ENCODE assay signal across 30 mouse cellular contexts in genomic region chr4:124349610-124350295, GRCm38 (mm10).
DNase-seq lines count a peak whose midpoint lies in the region; ATAC-seq and TF ChIP-seq lines count a peak whose summit lies in the region.
"Had no signal": no experiment of that assay in that cellular context is flagged by ENCODE, and none has a peak within 500 bp of the region (broad histone marks: within the 10 kb centered on the region; RNA-seq: fewer than 3 reads in every experiment).

No protein-coding gene starts in this region.

- H3K36me3 ChIP-seq in kidney, embryonic 16.5 days (ENCODE audit: insufficient read depth, low read length), result no peaks in the 10 kb centered on the region
- H3K36me3 ChIP-seq in ES-Bruce4 (ENCODE audit: control insufficient read depth, insufficient read depth, low read length, poor library complexity, severe bottlenecking), result peaks cover 14% of the 10 kb centered on the region
- H3K36me3 ChIP-seq in forebrain, postnatal 0 days (ENCODE audit: insufficient read depth), result no peaks in the 10 kb centered on the region
- H3K36me3 ChIP-seq: heart, embryonic 15.5 days; limb, embryonic 10.5 days; limb, embryonic 15.5 days; liver, embryonic 13.5 days; midbrain, embryonic 12.5 days; neural tube, embryonic 12.5 days had no signal

- 0 out of 2 replicates have a peak, but pooled peaks cover 4% of the 10 kb centered on the region for H3K27me3 ChIP-seq in kidney, embryonic 16.5 days (ENCODE audit: insufficient read depth, low read length)
- H3K27me3 ChIP-seq in ES-Bruce4 (ENCODE audit: control insufficient read depth, insufficient read depth, low read length, poor library complexity, severe bottlenecking), result no peaks in the 10 kb centered on the region
- H3K27me3 ChIP-seq in forebrain, postnatal 0 days (ENCODE audit: insufficient read depth, low read length), result no peaks in the 10 kb centered on the region
- H3K27me3 ChIP-seq: limb, embryonic 15.5 days; liver, embryonic 13.5 days; megakaryocyte, embryonic 14.5 days; neural tube, embryonic 12.5 days had no signal

- no peak overlapping the region for H3K4me2 ChIP-seq in kidney, embryonic 16.5 days (replicated peaks; ENCODE audit: low read depth, low read length)
- no peak overlapping the region for H3K4me2 ChIP-seq in forebrain, postnatal 0 days (ENCODE audit: low read depth)
- H3K4me2 ChIP-seq: heart, embryonic 15.5 days; limb, embryonic 15.5 days; liver, embryonic 13.5 days; midbrain, embryonic 12.5 days; neural tube, embryonic 12.5 days had no signal

- peaks cover 11% of the 10 kb centered on the region; the same call in 1 of the 2 replicates for H3K4me1 ChIP-seq in kidney, embryonic 16.5 days (ENCODE audit: insufficient read depth, low read length)
- peaks cover 22% of the 10 kb centered on the region for H3K4me1 ChIP-seq in ES-Bruce4 (ENCODE audit: control insufficient read depth, insufficient read depth, low read length)
- H3K4me1 ChIP-seq in forebrain, postnatal 0 days (ENCODE audit: insufficient read depth), result no peaks in the 10 kb centered on the region
- H3K4me1 ChIP-seq: heart, embryonic 15.5 days; limb, embryonic 10.5 days; limb, embryonic 15.5 days; liver, embryonic 13.5 days; megakaryocyte, embryonic 14.5 days; neural tube, embryonic 12.5 days had no signal

- WGBS in kidney, embryonic 16.5 days, result 36% methylated on average over 15 of the region's 15 CpGs
- WGBS in forebrain, postnatal 0 days, result 82% methylated on average over 15 of the region's 15 CpGs

- H3K27ac ChIP-seq in kidney, embryonic 16.5 days (ENCODE audit: low read length), result peak overlapping the region; percentile 14; the same call in 1 of the 2 replicates
- 0 out of 2 replicates have a peak overlapping the region, but pooled peaks have one; percentile 12 for H3K27ac ChIP-seq in ES-Bruce4 (ENCODE audit: insufficient read depth, low read length)
- no peak overlapping the region for H3K27ac ChIP-seq in forebrain, postnatal 0 days (ENCODE audit: low read depth, low read length)
- H3K27ac ChIP-seq: gastrocnemius, adult 2 months; heart, embryonic 15.5 days; layer of hippocampus, adult 2 months; limb, embryonic 10.5 days; limb, embryonic 15.5 days; liver, embryonic 13.5 days; midbrain, embryonic 12.5 days; neural tube, embryonic 12.5 days had no signal

- ATAC-seq in kidney, embryonic 16.5 days (ENCODE audit: low FRiP score, low TSS enrichment), result peak; percentile 75; the same call in 1 of the 2 replicates
- ATAC-seq in forebrain, postnatal 0 days, result no peak
- ATAC-seq: activated CD4-positive, CD25-positive, alpha-beta regulatory T cell, adult 4 months; CD4-positive, CD25-positive, alpha-beta regulatory T cell, adult 4 months; forebrain, embryonic 14.5 days; hindbrain, embryonic 16.5 days; lung, postnatal 0 days had no signal

- DNase-seq in cerebellum, postnatal 10 days, result peak; percentile 78 to 82
- no peak for DNase-seq in cerebellum, adult 8-10 months
- no peak for DNase-seq in kidney, postnatal 36 days
- DNase-seq in cerebellum, postnatal 25 days, result peak; percentile 19 to 44
- DNase-seq in forebrain, postnatal 0 days, result no peak
- DNase-seq: adrenal gland, adult 2 months; gastrocnemius, adult 2 months; kidney, postnatal 10 days; liver, embryonic 13.5 days; lung, adult 18-20 months; lung, postnatal 4 days; right cerebral cortex, adult 18-20 months; spleen, adult 18-20 months; thymus, adult 2 months; thymus, postnatal 36 days had no signal

- TF ChIP-seq POLR2A in ES-Bruce4 (IDR thresholded peaks at IDR 0.05; ENCODE audit: insufficient read depth, low read length), result no peak

- no peak for TF ChIP-seq EP300 in ES-Bruce4 (IDR thresholded peaks at IDR 0.05; ENCODE audit: insufficient read depth, low read depth, low read length)

- no peak overlapping the region for H3K9ac ChIP-seq in kidney, embryonic 16.5 days (replicated peaks; ENCODE audit: low read length)
- no peak overlapping the region for H3K9ac ChIP-seq in ES-Bruce4 (ENCODE audit: low read depth, poor library complexity, severe bottlenecking)
- no peak overlapping the region for H3K9ac ChIP-seq in forebrain, postnatal 0 days
- H3K9ac ChIP-seq: heart, embryonic 15.5 days; limb, embryonic 15.5 days; liver, embryonic 13.5 days; midbrain, embryonic 12.5 days; neural tube, embryonic 12.5 days had no signal

- no peak for TF ChIP-seq CTCF in ES-Bruce4 (IDR thresholded peaks at IDR 0.05; ENCODE audit: low read depth, low read length)
- TF ChIP-seq CTCF in forebrain, postnatal 0 days (IDR thresholded peaks at IDR 0.05; ENCODE audit: low read depth), result no peak

- H3K9me3 ChIP-seq in kidney, embryonic 16.5 days (ENCODE audit: low read length), result no peaks in the 10 kb centered on the region
- H3K9me3 ChIP-seq in ES-Bruce4 (replicated peaks; ENCODE audit: control insufficient read depth, insufficient read depth, low read length, poor library complexity, severe bottlenecking), result no peaks in the 10 kb centered on the region
- H3K9me3 ChIP-seq in forebrain, postnatal 0 days (ENCODE audit: low read length), result no peaks in the 10 kb centered on the region
- H3K9me3 ChIP-seq: heart, embryonic 15.5 days; limb, embryonic 10.5 days; limb, embryonic 15.5 days; liver, embryonic 13.5 days; megakaryocyte, embryonic 14.5 days; midbrain, embryonic 12.5 days; neural tube, embryonic 12.5 days had no signal

- no peak overlapping the region for H3K4me3 ChIP-seq in kidney, embryonic 16.5 days (ENCODE audit: low read length)
- no peak overlapping the region for H3K4me3 ChIP-seq in ES-Bruce4 (ENCODE audit: low read depth, low read length)
- no peak overlapping the region for H3K4me3 ChIP-seq in forebrain, postnatal 0 days (ENCODE audit: low read depth, low read length)
- H3K4me3 ChIP-seq: gastrocnemius, adult 2 months; heart, embryonic 15.5 days; layer of hippocampus, adult 2 months; limb, embryonic 10.5 days; limb, embryonic 15.5 days; liver, embryonic 13.5 days; megakaryocyte, embryonic 14.5 days; midbrain, embryonic 12.5 days; myocyte; neural tube, embryonic 12.5 days had no signal

Comparison
In these comparisons a context has a peak if more than half of its experiments do, and no peak if none do; other contexts are left out.
1. DNase-seq: peak in cerebellum, postnatal 10 days (2 of 2) and cerebellum, postnatal 25 days (2 of 2); none in cerebellum, adult 8-10 months (single experiment), kidney, postnatal 36 days (0 of 2) and forebrain, postnatal 0 days (single experiment).